Mouse (Mus musculus) liver, adult 2 months (tissue): Measurements from ENCODE around the gene Patj.

Experiments
- CTCF ChIP-seq: fragments of 200-500 bp; IDR thresholded peaks from 2 replicates; pipeline ENCODE4 v1.5.1; 2011; ENCODE audit warnings: low read depth, low read length, control low read depth
- POLR2A ChIP-seq: fragments of 200-500 bp; IDR thresholded peaks from 2 replicates; pipeline ENCODE4 v1.6.1; 2011; ENCODE audit warnings: low read length, control low read depth; ENCODE audit not compliant: insufficient read depth; ENCODE audit errors: extremely low read depth

DNA sequence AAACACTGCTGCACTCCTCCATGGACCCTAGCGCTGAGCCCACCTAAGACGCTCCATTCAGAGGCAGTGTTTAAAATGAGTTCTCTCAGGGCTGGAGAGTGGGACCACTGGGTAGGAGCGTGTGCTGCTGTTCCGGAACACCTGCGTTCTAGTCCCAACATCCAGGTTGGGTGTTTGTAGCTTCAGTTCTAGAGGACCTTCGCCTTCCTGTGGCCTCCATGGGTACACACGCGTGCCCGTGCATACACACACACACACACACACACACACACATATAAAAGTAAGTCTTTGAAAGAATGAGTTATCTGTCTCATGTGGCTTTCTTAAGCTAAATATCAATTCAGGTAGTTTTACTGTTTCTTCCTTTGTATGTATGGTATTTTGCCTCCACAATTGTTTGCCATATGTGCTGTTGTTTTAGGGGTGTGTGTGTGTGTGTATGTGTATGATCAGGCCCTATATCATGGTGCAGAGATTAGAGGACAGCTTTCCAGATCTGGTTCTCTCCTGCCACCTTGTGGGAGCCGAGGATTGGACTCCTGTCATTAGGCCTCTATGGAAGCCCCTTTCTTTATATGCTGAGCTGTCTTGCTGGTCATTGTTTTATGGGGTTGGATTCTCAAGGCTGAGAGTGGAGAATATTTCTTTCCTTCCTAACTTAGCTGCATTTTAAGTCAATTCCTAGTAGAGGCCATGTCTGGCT is 49.0 kb downstream of the Patj start:
- TF ChIP-seq CTCF (peak; percentile 30; the same call in 1 of the 2 replicates), POLR2A (no peak)
